8 mouse cellular contexts compared by ENCODE assay signal in genomic region chr5:149375889-149376212, GRCm38 (mm10). TPM values are rescaled to one million over a fixed set of nuclear protein-coding genes. Genes with fewer than 3 reads are reported as not detected.
DNase-seq lines count a peak whose midpoint lies in the region; ATAC-seq lines count a peak whose summit lies in the region.

No protein-coding gene starts in this region.

- no peaks in the 10 kb centered on the region for H3K9me3 ChIP-seq in embryonic facial prominence, embryonic 13.5 days
- H3K9me3 ChIP-seq in limb, embryonic 12.5 days: no peaks in the 10 kb centered on the region
- H3K9me3 ChIP-seq in midbrain, embryonic 15.5 days: no peaks in the 10 kb centered on the region

- 0 out of 2 replicates have a peak, but pooled peaks cover 7% of the 10 kb centered on the region for H3K27me3 ChIP-seq in embryonic facial prominence, embryonic 13.5 days
- no peaks in the 10 kb centered on the region for H3K27me3 ChIP-seq in limb, embryonic 12.5 days
- H3K27me3 ChIP-seq in midbrain, embryonic 15.5 days (replicated peaks): no peaks in the 10 kb centered on the region

- peak; percentile 97 for DNase-seq in 3T3-L1 (ENCODE audit: low read depth, low spot score)
- peak; percentile 83 to 88 for DNase-seq in adrenal gland, postnatal 36 days
- DNase-seq in heart, adult 8-10 months (ENCODE audit: low spot score): peak; percentile 86
- DNase-seq in kidney, adult 8-10 months: peak; percentile 58 to 80
- DNase-seq in spleen, adult 18-20 months: peak; percentile 52 to 79

- H3K4me2 ChIP-seq in embryonic facial prominence, embryonic 13.5 days: peak overlapping the region; percentile 38
- peak overlapping the region; percentile 32 for H3K4me2 ChIP-seq in limb, embryonic 12.5 days
- peak overlapping the region; percentile 32 for H3K4me2 ChIP-seq in midbrain, embryonic 15.5 days

- H3K4me3 ChIP-seq in embryonic facial prominence, embryonic 13.5 days: peak overlapping the region; percentile 12
- H3K4me3 ChIP-seq in limb, embryonic 12.5 days (replicated peaks): no peak overlapping the region
- H3K4me3 ChIP-seq in midbrain, embryonic 15.5 days: no peak overlapping the region; the same call in 1 of the 2 replicates

- H3K9ac ChIP-seq in embryonic facial prominence, embryonic 13.5 days: no peak overlapping the region
- no peak overlapping the region for H3K9ac ChIP-seq in limb, embryonic 12.5 days (replicated peaks)
- 0 out of 2 replicates have a peak overlapping the region, but pooled peaks have one; percentile 14 for H3K9ac ChIP-seq in midbrain, embryonic 15.5 days

- WGBS in embryonic facial prominence, embryonic 13.5 days: under 1% methylated on average over 8 of the region's 8 CpGs
- 1% methylated on average over 8 of the region's 8 CpGs for WGBS in limb, embryonic 12.5 days
- under 1% methylated on average over 8 of the region's 8 CpGs for WGBS in midbrain, embryonic 15.5 days

- no peak overlapping the region for H3K27ac ChIP-seq in embryonic facial prominence, embryonic 13.5 days
- H3K27ac ChIP-seq in limb, embryonic 12.5 days: no peak overlapping the region
- peak overlapping the region; percentile 78 for H3K27ac ChIP-seq in midbrain, embryonic 15.5 days

- H3K4me1 ChIP-seq in embryonic facial prominence, embryonic 13.5 days: peaks cover 55% of the 10 kb centered on the region
- peaks cover 51% of the 10 kb centered on the region for H3K4me1 ChIP-seq in limb, embryonic 12.5 days (replicated peaks)
- H3K4me1 ChIP-seq in midbrain, embryonic 15.5 days: peaks cover 58% of the 10 kb centered on the region

- H3K36me3 ChIP-seq in embryonic facial prominence, embryonic 13.5 days: no peaks in the 10 kb centered on the region
- H3K36me3 ChIP-seq in limb, embryonic 12.5 days: no peaks in the 10 kb centered on the region
- no peaks in the 10 kb centered on the region for H3K36me3 ChIP-seq in midbrain, embryonic 15.5 days (replicated peaks)

- 0 out of 2 replicates have a peak, but pooled peaks have one; percentile 34 for ATAC-seq in embryonic facial prominence, embryonic 13.5 days (ENCODE audit: insufficient number of reproducible peaks, insufficient read depth, low FRiP score, low TSS enrichment, low read depth)
- ATAC-seq in limb, embryonic 12.5 days (ENCODE audit: insufficient number of reproducible peaks, insufficient read depth, low FRiP score, low TSS enrichment, low read depth): peak; percentile 69; the same call in 1 of the 2 replicates
- ATAC-seq in midbrain, embryonic 15.5 days (replicated peaks): peak; percentile 68

RNA-seq across cellular contexts. Expression of gene Medag, which starts 35.7 kb away (rescaled TPM):
- total RNA-seq in adrenal gland, postnatal 36 days (2021): 1 to 10 TPM; 3.8 to 9.1 TPM
- 0.48 and 0.93 TPM in 2 replicates for polyA plus RNA-seq in embryonic facial prominence, embryonic 13.5 days (2015; fragmentation: Nextera tagmentation; extraction: Ambion mirVana)
- total RNA-seq in heart, adult 8-10 months (2022): 10 to 100 TPM in 3 of 4 experiments, 1 to 10 TPM in 1; 9.4 to 13.9 (median 11.5) TPM
- polyA plus RNA-seq in limb, embryonic 12.5 days (2016; fragmentation: Nextera tagmentation; extraction: Ambion mirVana): 0.44 and 0.47 TPM in 2 replicates
- polyA plus RNA-seq in midbrain, embryonic 15.5 days (2015; fragmentation: Nextera tagmentation; extraction: Ambion mirVana): 2.6 and 2.7 TPM in 2 replicates
